Mouse (Mus musculus) testis, postnatal 10 days (tissue): Measurements from ENCODE around the gene Aldh3b2.

Experiments
- DNase-seq: peaks from one replicate; pipeline ENCODE4 v3.0.0; 2021; ENCODE audit warnings: low spot score

Aldh3b2 gene

GRCm38 (mm10) chr19:3972229-3972628 lies at the start of gene Aldh3b2:
TSS of gene Aldh3b2 (plus strand) at chr19:3972328.
- DNase-seq = peak; percentile 39

- DNase-seq = no peak
These were observed 49.3 kb upstream of the Aldh3b2 start for GRCm38 (mm10) chr19:3922661-3923371.

GRCm38 (mm10) chr19:3923586-3923985 lies 48.5 kb upstream of the Aldh3b2 start:
- DNase-seq = no peak

- no peak for DNase-seq
These were observed 47.9 kb upstream of the Aldh3b2 start for GRCm38 (mm10) chr19:3924190-3924589.

GRCm38 (mm10) chr19:3924868-3925267 lies 47.3 kb upstream of the Aldh3b2 start:
- DNase-seq = no peak

- no peak for DNase-seq
These were observed 46.3 kb upstream of the Aldh3b2 start for GRCm38 (mm10) chr19:3925859-3926258.

GRCm38 (mm10) chr19:3926279-3926678 lies 45.8 kb upstream of the Aldh3b2 start:
- DNase-seq = no peak

GRCm38 (mm10) chr19:3926685-3927084 lies 45.4 kb upstream of the Aldh3b2 start:
- no peak for DNase-seq

- DNase-seq = no peak
These were observed 44.1 kb upstream of the Aldh3b2 start for GRCm38 (mm10) chr19:3927989-3928388.

GRCm38 (mm10) chr19:3928779-3929178 lies 43.3 kb upstream of the Aldh3b2 start:
- no peak for DNase-seq

GRCm38 (mm10) chr19:3929211-3929941 lies 42.8 kb upstream of the Aldh3b2 start, which contains the start of gene Aldh3b1:
TSS of gene Aldh3b1 (minus strand) at chr19:3929808.
- peak; percentile 96 for DNase-seq

- DNase-seq = no peak
These were observed 41.7 kb upstream of the Aldh3b2 start for GRCm38 (mm10) chr19:3930262-3931057.

GRCm38 (mm10) chr19:3931716-3932115 lies 40.4 kb upstream of the Aldh3b2 start:
- no peak for DNase-seq

GRCm38 (mm10) chr19:3935032-3935895 lies 36.9 kb upstream of the Aldh3b2 start, which contains the start of gene Unc93b1:
TSS of gene Unc93b1 (plus strand) at chr19:3935186.
- peak; percentile 76 for DNase-seq

GRCm38 (mm10) chr19:3935896-3936850 lies 36.0 kb upstream of the Aldh3b2 start:
- DNase-seq = peak; percentile 75

GRCm38 (mm10) chr19:3942315-3942714 lies 29.8 kb upstream of the Aldh3b2 start:
- DNase-seq = no peak

GRCm38 (mm10) chr19:3942986-3943735 lies 29.0 kb upstream of the Aldh3b2 start:
- DNase-seq = no peak

GRCm38 (mm10) chr19:3945872-3946564 lies 26.1 kb upstream of the Aldh3b2 start:
- no peak for DNase-seq

GRCm38 (mm10) chr19:3946715-3947114 lies 25.4 kb upstream of the Aldh3b2 start:
- peak; percentile 84 for DNase-seq
